26 mouse cellular contexts compared by ENCODE assay signal in the genomic region with DNA sequence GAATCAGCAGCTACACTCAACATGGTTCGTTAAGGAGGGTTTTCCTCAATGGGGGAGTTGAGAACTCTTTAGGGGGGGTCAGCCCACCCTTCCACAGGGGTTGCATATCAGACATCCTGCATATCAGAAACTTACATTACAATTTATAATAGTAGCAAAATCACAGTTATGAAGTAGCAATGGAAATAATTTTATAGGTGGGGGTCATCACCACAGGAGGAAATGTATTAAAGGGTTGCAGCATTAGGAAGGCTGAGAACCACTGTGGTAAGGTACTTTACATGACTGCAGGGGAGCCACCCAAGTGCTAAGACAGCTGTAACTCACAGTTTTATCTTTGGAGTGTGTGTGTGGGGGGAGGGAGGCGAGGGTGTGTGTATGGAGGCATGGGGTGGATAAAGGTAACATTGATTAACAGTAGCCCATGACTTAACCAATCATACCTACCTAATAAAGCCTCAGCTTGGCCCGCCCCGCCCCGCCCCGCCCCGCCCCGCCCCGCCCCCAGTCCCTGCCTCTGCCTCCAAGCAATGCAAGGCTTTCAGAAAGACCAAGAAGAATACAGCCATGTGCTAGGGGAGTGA. TPM values are rescaled to one million over a fixed set of nuclear protein-coding genes. Genes with fewer than 3 reads are reported as not detected.
A peak's percentile ranks its signal among the peaks of the same experiment; 100 is the strongest.
DNase-seq lines count a peak whose midpoint lies in the region; ATAC-seq and TF ChIP-seq lines count a peak whose summit lies in the region.
"Had no signal": no experiment of that assay in that cellular context is flagged by ENCODE, and none has a peak within 500 bp of the region (broad histone marks: within the 10 kb centered on the region; RNA-seq: fewer than 3 reads in every experiment).

No protein-coding gene starts in this region.

- peak; percentile 42 for DNase-seq in cerebellum, adult 11-12 months
- DNase-seq in cerebellum, adult 8-10 months: no peak
- DNase-seq in heart, adult 11 months: peak; percentile 76
- no peak for DNase-seq in heart, postnatal 10 days
- peak in 1 of 3 experiments; percentile 37 for DNase-seq in liver, embryonic 14.5 days (ENCODE audit: low read depth in 3 of 3, low spot score in 3 of 3)
- DNase-seq in left cerebral cortex, postnatal 10 days (ENCODE audit: extremely low spot score in 1 of 2, low spot score in 2 of 2): no peak
- DNase-seq in kidney, postnatal 14 days: no peak
- no peak for DNase-seq in right cerebral cortex, adult 2 months (ENCODE audit: low spot score in 2 of 2)
- DNase-seq: adrenal gland, adult 8-10 months; cerebellum, postnatal 25 days; gastrocnemius, postnatal 36 days; heart, postnatal 36 days; kidney, adult 11 months; kidney, postnatal 4 days; lung, adult 18-20 months; lung, postnatal 14 days; midbrain, embryonic 14.5 days; right cerebral cortex, postnatal 25 days; spleen, adult 18-20 months had no signal

- intact Hi-C loops in heart, postnatal 10 days (cut with DNase I): loop anchor here (5.0 to 10.0 kb wide), 4 partner anchors 52 to 917 kb away; partner anchors contain the start of genes Gm20715, Gm45844 and Zim1
- intact Hi-C loops in left cerebral cortex, postnatal 10 days (cut with DNase I): loop anchor here (5.0 kb wide), 1 partner anchor 577 kb away; no protein-coding TSS in a partner anchor

- 8% methylated on average over 9 of the region's 9 CpGs for WGBS in liver, embryonic 14.5 days (ENCODE audit: insufficient replicate concordance)

- no peaks in the 10 kb centered on the region for H3K9me3 ChIP-seq in liver, embryonic 14.5 days (ENCODE audit: control insufficient read depth, low read length)
- H3K9me3 ChIP-seq: embryonic facial prominence, embryonic 10.5 days; hindbrain, embryonic 13.5 days; kidney, embryonic 15.5 days had no signal

- H3K27ac ChIP-seq in liver, embryonic 14.5 days: no peak overlapping the region
- H3K27ac ChIP-seq: embryonic facial prominence, embryonic 10.5 days; kidney, embryonic 15.5 days had no signal

- peaks cover 20 to 29% of the 10 kb centered on the region in 2 experiments for H3K4me1 ChIP-seq in liver, embryonic 14.5 days (replicated peaks; ENCODE audit: control insufficient read depth in 2 of 2, insufficient read depth in 2 of 2, low read length in 1 of 2)

- H3K27me3 ChIP-seq in liver, embryonic 14.5 days (ENCODE audit: control insufficient read depth, insufficient read depth, low read length): no peaks in the 10 kb centered on the region
- H3K27me3 ChIP-seq: hindbrain, embryonic 13.5 days; kidney, embryonic 15.5 days had no signal

- TF ChIP-seq CTCF in liver, embryonic 14.5 days (IDR thresholded peaks at IDR 0.05; ENCODE audit: low read depth): no peak

- no peak overlapping the region for H3K4me3 ChIP-seq in liver, embryonic 14.5 days (ENCODE audit: insufficient read depth in 1 of 2, low read depth in 2 of 2, low read length in 2 of 2)
- H3K4me3 ChIP-seq: embryonic facial prominence, embryonic 10.5 days; hindbrain, embryonic 13.5 days; kidney, embryonic 15.5 days had no signal

- H3K9ac ChIP-seq in liver, embryonic 14.5 days (replicated peaks): no peak overlapping the region
- H3K9ac ChIP-seq: hindbrain, embryonic 13.5 days; kidney, embryonic 15.5 days had no signal

- H3K36me3 ChIP-seq in liver, embryonic 14.5 days (replicated peaks; ENCODE audit: control insufficient read depth, insufficient read depth, low read depth): no peaks in the 10 kb centered on the region
- H3K36me3 ChIP-seq: embryonic facial prominence, embryonic 10.5 days; hindbrain, embryonic 13.5 days; kidney, embryonic 15.5 days had no signal

- ATAC-seq in liver, embryonic 14.5 days (ENCODE audit: insufficient read depth): peak; percentile 17; the same call in 1 of the 2 replicates
- ATAC-seq: Patski had no signal

- 0 out of 2 replicates have a peak overlapping the region, but pooled peaks have one; percentile 11 for H3K4me2 ChIP-seq in liver, embryonic 14.5 days (ENCODE audit: low read depth)
- H3K4me2 ChIP-seq: hindbrain, embryonic 13.5 days; kidney, embryonic 15.5 days had no signal

- TF ChIP-seq EP300 in liver, embryonic 14.5 days (IDR thresholded peaks at IDR 0.05; ENCODE audit: low read depth): no peak

RNA-seq across cellular contexts. Expression of gene Zfp78, which starts 2.5 kb away (rescaled TPM):
- 1 to 10 TPM; 1.3 to 2.4 TPM for total RNA-seq in heart, postnatal 10 days (2021)
- polyA plus RNA-seq in liver, embryonic 14.5 days (2012; rRNA removed): 0.23 and 0.67 TPM in 2 replicates
- 0.76 and 0.83 TPM in 2 replicates for polyA plus RNA-seq in liver, embryonic 14.5 days (2014; fragmentation: Nextera tagmentation; extraction: Ambion mirVana)
- 1 to 10 TPM; 4.6 to 5.5 TPM for total RNA-seq in left cerebral cortex, postnatal 10 days (2021)

RNA-seq across cellular contexts. Expression of gene Gm3854, which starts 17.0 kb away (rescaled TPM):
- under 1 TPM; 0.14 to 0.27 TPM for total RNA-seq in heart, postnatal 10 days (2021)
- polyA plus RNA-seq in liver, embryonic 14.5 days (2012; rRNA removed): 0.13 and 0.20 TPM in 2 replicates
- polyA plus RNA-seq in liver, embryonic 14.5 days (2014; fragmentation: Nextera tagmentation; extraction: Ambion mirVana): 0.06 and 0.16 TPM in 2 replicates
- 1 to 10 TPM; 8.1 to 8.6 TPM for total RNA-seq in left cerebral cortex, postnatal 10 days (2021)

RNA-seq across cellular contexts. Expression of gene Zfp28, which starts 22.5 kb away (rescaled TPM):
- 1 to 10 TPM; 4.3 to 4.5 TPM for total RNA-seq in heart, postnatal 10 days (2021)
- 0.63 and 1.0 TPM in 2 replicates for polyA plus RNA-seq in liver, embryonic 14.5 days (2012; rRNA removed)
- 0.91 and 1.2 TPM in 2 replicates for polyA plus RNA-seq in liver, embryonic 14.5 days (2014; fragmentation: Nextera tagmentation; extraction: Ambion mirVana)
- 10 to 100 TPM in 1 of 2 experiments, 1 to 10 TPM in 1; 8.9 to 10.2 TPM for total RNA-seq in left cerebral cortex, postnatal 10 days (2021)

RNA-seq across cellular contexts. Expression of gene Zfp583, which starts 29.5 kb away (rescaled TPM):
- total RNA-seq in heart, postnatal 10 days (2021): 1 to 10 TPM; 1.5 to 1.9 TPM
- polyA plus RNA-seq in liver, embryonic 14.5 days (2012; rRNA removed): 0.73 and 0.79 TPM in 2 replicates
- polyA plus RNA-seq in liver, embryonic 14.5 days (2014; fragmentation: Nextera tagmentation; extraction: Ambion mirVana): 0.54 and 0.88 TPM in 2 replicates
- 10 to 100 TPM; 14.0 to 15.7 TPM for total RNA-seq in left cerebral cortex, postnatal 10 days (2021)
- polyA plus RNA-seq: Patski had no signal

RNA-seq across cellular contexts. Expression of gene Smim17, which starts 37.9 kb away (rescaled TPM):
- total RNA-seq in heart, postnatal 10 days (2021): not detected
- polyA plus RNA-seq in liver, embryonic 14.5 days (2012; rRNA removed): 0.03 and 0.42 TPM in 2 replicates
- polyA plus RNA-seq in liver, embryonic 14.5 days (2014; fragmentation: Nextera tagmentation; extraction: Ambion mirVana): not detected in 2 replicates
- 10 to 100 TPM; 14.7 to 15.7 TPM for total RNA-seq in left cerebral cortex, postnatal 10 days (2021)
- total RNA-seq: heart, adult 8-10 months; heart, postnatal 36 days; megakaryocyte, adult 5-6 weeks had no signal
- polyA plus RNA-seq: heart, embryonic 14.5 days had no signal

Comparison
In these comparisons a context has a peak if more than half of its experiments do, and no peak if none do; other contexts are left out.
1. DNase-seq: peak in cerebellum, adult 11-12 months (single experiment) and heart, adult 11 months (single experiment); none in cerebellum, adult 8-10 months (single experiment), heart, postnatal 10 days (0 of 2), left cerebral cortex, postnatal 10 days (0 of 2), kidney, postnatal 14 days (single experiment) and right cerebral cortex, adult 2 months (0 of 2).
2. RNA of gene Gm3854, which starts 17.0 kb away (total RNA-seq): 8.1 to 8.6 TPM in left cerebral cortex, postnatal 10 days; 0.14 to 0.27 TPM in heart, postnatal 10 days; every median in the first group is over 4 times any median in the second.